In the genomic region with DNA sequence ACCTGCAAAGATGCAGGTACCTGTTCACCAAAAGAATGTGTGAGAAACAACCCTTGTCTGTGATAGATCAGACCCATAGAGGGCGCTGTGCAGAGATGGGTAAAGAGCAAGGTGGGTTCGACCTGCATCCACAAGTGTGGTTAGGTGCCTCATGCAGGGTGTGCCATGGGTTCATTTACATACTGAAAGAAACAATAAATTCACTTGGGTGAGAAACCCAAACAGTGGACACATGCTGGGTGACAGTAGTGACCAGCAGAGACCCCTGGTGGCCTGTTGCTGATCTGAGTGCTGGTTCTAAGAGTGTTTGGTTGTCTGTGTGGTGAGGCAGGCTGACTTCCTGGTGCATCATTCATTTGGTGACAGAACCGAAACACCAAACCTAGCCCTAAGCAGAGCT, we compare ENCODE assay signal across 11 mouse cellular contexts. TPM values are rescaled to one million over a fixed set of nuclear protein-coding genes. Genes with fewer than 3 reads are reported as not detected.
DNase-seq lines count a peak whose midpoint lies in the region; ATAC-seq lines count a peak whose summit lies in the region.
"Had no signal": no experiment of that assay in that cellular context is flagged by ENCODE, and none has a peak within 500 bp of the region (broad histone marks: within the 10 kb centered on the region; RNA-seq: fewer than 3 reads in every experiment).

No protein-coding gene starts in this region.

- H3K4me2 ChIP-seq in lung, embryonic 15.5 days, result peak overlapping the region; percentile 70
- H3K4me2 ChIP-seq in embryonic facial prominence, embryonic 12.5 days (replicated peaks), result peak overlapping the region; percentile 65
- no peak overlapping the region for H3K4me2 ChIP-seq in midbrain, embryonic 11.5 days
- H3K4me2 ChIP-seq: neural tube, embryonic 13.5 days had no signal

- H3K36me3 ChIP-seq in lung, embryonic 15.5 days, result peaks cover 15% of the 10 kb centered on the region
- peaks cover 31% of the 10 kb centered on the region for H3K36me3 ChIP-seq in embryonic facial prominence, embryonic 12.5 days
- H3K36me3 ChIP-seq in midbrain, embryonic 11.5 days (ENCODE audit: control insufficient read depth, insufficient read depth, low read length), result no peaks in the 10 kb centered on the region
- H3K36me3 ChIP-seq: neural tube, embryonic 13.5 days had no signal

- no peak for ATAC-seq in lung, embryonic 15.5 days (ENCODE audit: borderline replicate concordance, extremely low read depth, low FRiP score, low TSS enrichment)
- no peak for ATAC-seq in embryonic facial prominence, embryonic 12.5 days (ENCODE audit: insufficient number of reproducible peaks, insufficient read depth, low FRiP score, low TSS enrichment)
- ATAC-seq in midbrain, embryonic 11.5 days (ENCODE audit: low FRiP score), result no peak

- no peaks in the 10 kb centered on the region for H3K27me3 ChIP-seq in lung, embryonic 15.5 days
- H3K27me3 ChIP-seq in embryonic facial prominence, embryonic 12.5 days, result no peaks in the 10 kb centered on the region
- H3K27me3 ChIP-seq in midbrain, embryonic 11.5 days (ENCODE audit: control insufficient read depth, insufficient read depth, low read length), result no peaks in the 10 kb centered on the region
- H3K27me3 ChIP-seq: heart, embryonic 15.5 days had no signal

- peak; percentile 21 for DNase-seq in embryo, embryonic 9.5 days (ENCODE audit: extremely low spot score)
- DNase-seq in embryo, embryonic 11 days, result no peak
- DNase-seq in lung, postnatal 25 days (ENCODE audit: low spot score), result no peak
- peak; percentile 27 for DNase-seq in retina, embryonic 14.5 days (ENCODE audit: low spot score)
- no peak for DNase-seq in layer of hippocampus, adult 9-10 months (ENCODE audit: low spot score)
- no peak for DNase-seq in midbrain, embryonic 11.5 days (ENCODE audit: low spot score, missing footprints)
- DNase-seq: left cerebral cortex, postnatal 4 days had no signal

- peaks cover 43% of the 10 kb centered on the region for H3K4me1 ChIP-seq in lung, embryonic 15.5 days
- peaks cover 54% of the 10 kb centered on the region for H3K4me1 ChIP-seq in embryonic facial prominence, embryonic 12.5 days
- H3K4me1 ChIP-seq in midbrain, embryonic 11.5 days (ENCODE audit: control insufficient read depth, insufficient read depth, low read length), result peaks cover 12% of the 10 kb centered on the region

- H3K27ac ChIP-seq in lung, embryonic 15.5 days, result no peak overlapping the region
- no peak overlapping the region for H3K27ac ChIP-seq in embryonic facial prominence, embryonic 12.5 days
- H3K27ac ChIP-seq in midbrain, embryonic 11.5 days (ENCODE audit: low read depth, low read length), result no peak overlapping the region
- H3K27ac ChIP-seq: heart, embryonic 15.5 days; neural tube, embryonic 13.5 days had no signal

- H3K9ac ChIP-seq in lung, embryonic 15.5 days, result no peak overlapping the region
- H3K9ac ChIP-seq in embryonic facial prominence, embryonic 12.5 days, result no peak overlapping the region
- H3K9ac ChIP-seq in midbrain, embryonic 11.5 days (ENCODE audit: low read length), result no peak overlapping the region
- H3K9ac ChIP-seq: heart, embryonic 15.5 days; neural tube, embryonic 13.5 days had no signal

- 53% methylated on average over 3 of the region's 3 CpGs for WGBS in lung, embryonic 15.5 days
- WGBS in embryonic facial prominence, embryonic 12.5 days, result 70% methylated on average over 3 of the region's 3 CpGs
- 63% methylated on average over 3 of the region's 3 CpGs for WGBS in midbrain, embryonic 11.5 days

- H3K4me3 ChIP-seq in lung, embryonic 15.5 days, result no peak overlapping the region
- H3K4me3 ChIP-seq in embryonic facial prominence, embryonic 12.5 days, result no peak overlapping the region
- no peak overlapping the region for H3K4me3 ChIP-seq in midbrain, embryonic 11.5 days (ENCODE audit: low read depth, low read length)
- H3K4me3 ChIP-seq: heart, embryonic 15.5 days; neural tube, embryonic 13.5 days had no signal

- H3K9me3 ChIP-seq in lung, embryonic 15.5 days, result no peaks in the 10 kb centered on the region
- H3K9me3 ChIP-seq in embryonic facial prominence, embryonic 12.5 days, result 0 out of 2 replicates have a peak, but pooled peaks cover 4% of the 10 kb centered on the region
- H3K9me3 ChIP-seq in midbrain, embryonic 11.5 days (ENCODE audit: control insufficient read depth, low read length), result no peaks in the 10 kb centered on the region
- H3K9me3 ChIP-seq: heart, embryonic 15.5 days had no signal

RNA-seq across cellular contexts. Expression of a gene that starts 5.0 kb away (rescaled TPM):
- polyA plus RNA-seq in lung, embryonic 15.5 days (2015; fragmentation: Nextera tagmentation; extraction: Ambion mirVana), result 107 and 115 TPM in 2 replicates
- 140 and 144 TPM in 2 replicates for polyA plus RNA-seq in embryonic facial prominence, embryonic 12.5 days (2016; fragmentation: Nextera tagmentation; extraction: Ambion mirVana)
- 41.2 and 41.6 TPM in 2 replicates for polyA plus RNA-seq in midbrain, embryonic 11.5 days (2014; fragmentation: Nextera tagmentation; extraction: Ambion mirVana)

Comparison
In these comparisons a context has a peak if more than half of its experiments do, and no peak if none do; other contexts are left out.
1. DNase-seq: peak in embryo, embryonic 9.5 days (single experiment) and retina, embryonic 14.5 days (single experiment); none in embryo, embryonic 11 days (single experiment), lung, postnatal 25 days (single experiment), layer of hippocampus, adult 9-10 months (single experiment) and midbrain, embryonic 11.5 days (single experiment).